Mouse (Mus musculus) ES-E14 (cell line): ENCODE data around the gene Grid2.

Source experiments
- CHD2 ChIP-seq: IDR thresholded peaks from 2 replicates; pipeline ENCODE4 v1.6.1; 2014; ENCODE audit warnings: mild to moderate bottlenecking, low read depth, low read length, inconsistent platforms
- HCFC1 ChIP-seq: IDR thresholded peaks from 2 replicates; pipeline ENCODE4 v1.6.1; 2012; ENCODE audit warnings: low read length, inconsistent platforms, borderline replicate concordance; ENCODE audit not compliant: insufficient read depth
- MAFK ChIP-seq: IDR thresholded peaks from 2 replicates; pipeline ENCODE4 v1.6.1; 2014; ENCODE audit warnings: mild to moderate bottlenecking, low read depth, low read length, inconsistent platforms; ENCODE audit not compliant: insufficient read depth
- ZNF384 ChIP-seq: IDR thresholded peaks from 2 replicates; pipeline ENCODE4 v1.6.1; 2012; ENCODE audit warnings: low read depth, low read length, inconsistent platforms

DNA sequence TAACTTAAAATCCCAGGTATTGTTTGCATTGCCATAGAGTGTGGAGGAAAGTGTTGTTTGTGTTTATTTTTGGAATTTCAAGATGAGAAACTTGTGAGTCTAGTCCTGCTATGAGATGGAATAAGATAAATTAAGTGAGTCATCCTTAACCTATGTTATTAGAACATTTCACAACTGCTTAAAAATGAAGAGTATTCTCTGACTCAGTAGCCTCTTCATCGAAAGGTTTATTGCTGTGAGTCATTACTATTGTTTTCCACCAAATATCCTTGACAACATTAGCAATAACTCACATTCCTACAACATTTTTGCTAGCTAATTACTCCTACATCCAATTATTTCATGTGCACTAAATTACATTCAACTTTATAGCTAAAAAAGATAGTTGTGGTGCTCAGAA, 91.3 kb downstream of the Grid2 start:
- TF ChIP-seq HCFC1 (no peak), ZNF384 (no peak), MAFK (no peak), CHD2 (no peak)
